23 mouse cellular contexts compared by ENCODE assay signal in the genomic region with DNA sequence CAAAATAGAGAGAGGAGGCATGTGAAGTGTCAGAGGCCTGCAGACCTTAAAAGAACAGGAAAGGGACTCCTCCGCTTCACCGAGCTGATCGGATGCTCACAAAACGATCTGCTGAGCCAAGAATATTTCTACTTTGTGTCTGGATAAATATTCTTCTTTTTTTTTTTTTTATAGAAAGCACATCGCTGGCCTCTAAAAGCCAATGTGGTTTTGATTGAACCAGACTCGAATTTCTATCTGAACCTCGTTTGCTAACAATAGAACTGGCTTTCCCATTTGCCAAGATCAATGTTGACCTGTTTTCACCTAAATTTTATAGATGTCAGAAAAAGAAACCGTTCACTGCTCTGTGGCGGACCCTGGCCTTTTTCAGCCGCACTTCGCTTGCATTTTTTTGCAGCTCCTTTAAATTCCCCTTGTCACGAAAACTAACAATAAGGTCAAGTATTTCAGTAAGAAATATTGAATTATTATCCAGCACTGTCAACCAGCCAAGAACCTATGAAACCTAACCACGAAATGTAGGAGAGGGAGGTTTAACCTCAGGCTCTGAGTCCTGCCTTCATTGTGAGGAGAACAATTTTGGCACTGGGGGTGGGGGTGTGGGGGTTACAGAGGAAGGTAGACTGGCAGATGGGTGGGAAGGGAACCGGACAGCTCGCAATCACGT.
DNase-seq lines count a peak whose midpoint lies in the region; ATAC-seq lines count a peak whose summit lies in the region.
"Had no signal": no experiment of that assay in that cellular context is flagged by ENCODE, and none has a peak within 500 bp of the region (broad histone marks: within the 10 kb centered on the region; RNA-seq: fewer than 3 reads in every experiment).

No protein-coding gene starts in this region.

- H3K4me2 ChIP-seq in embryonic facial prominence, embryonic 12.5 days (replicated peaks): no peak overlapping the region
- H3K4me2 ChIP-seq in embryonic facial prominence, embryonic 13.5 days: no peak overlapping the region
- H3K4me2 ChIP-seq: heart, embryonic 11.5 days; heart, embryonic 15.5 days; hindbrain, embryonic 13.5 days had no signal

- 45% methylated on average over 16 of the region's 16 CpGs for WGBS in embryonic facial prominence, embryonic 12.5 days
- 82% methylated on average over 16 of the region's 16 CpGs for WGBS in embryonic facial prominence, embryonic 10.5 days
- 41% methylated on average over 16 of the region's 16 CpGs for WGBS in embryonic facial prominence, embryonic 13.5 days

- H3K4me3 ChIP-seq in embryonic facial prominence, embryonic 12.5 days: no peak overlapping the region
- no peak overlapping the region for H3K4me3 ChIP-seq in embryonic facial prominence, embryonic 10.5 days
- H3K4me3 ChIP-seq in embryonic facial prominence, embryonic 13.5 days: no peak overlapping the region
- H3K4me3 ChIP-seq: forebrain, embryonic 10.5 days; gastrocnemius, adult 2 months; heart, embryonic 15.5 days; hindbrain, embryonic 13.5 days had no signal

- peak overlapping the region; percentile 73 for H3K27ac ChIP-seq in embryonic facial prominence, embryonic 12.5 days
- H3K27ac ChIP-seq in embryonic facial prominence, embryonic 10.5 days (replicated peaks): no peak overlapping the region
- peak overlapping the region; percentile 56 for H3K27ac ChIP-seq in embryonic facial prominence, embryonic 13.5 days
- H3K27ac ChIP-seq: forebrain, embryonic 10.5 days; gastrocnemius, adult 2 months; heart, embryonic 15.5 days; hindbrain, embryonic 13.5 days; hindbrain, postnatal 0 days had no signal

- ATAC-seq in embryonic facial prominence, embryonic 12.5 days (ENCODE audit: insufficient number of reproducible peaks, insufficient read depth, low FRiP score, low TSS enrichment): no peak
- no peak for ATAC-seq in embryonic facial prominence, embryonic 13.5 days (ENCODE audit: insufficient number of reproducible peaks, insufficient read depth, low FRiP score, low TSS enrichment, low read depth)
- ATAC-seq: forebrain, embryonic 14.5 days; hindbrain, postnatal 0 days had no signal

- no peak for DNase-seq in embryonic facial prominence, embryonic 10.5 days (ENCODE audit: low spot score)
- DNase-seq in 3134 (ENCODE audit: extremely low read depth, insufficient read length, low spot score): peak; percentile 40
- peak; percentile 81 for DNase-seq in fibroblast of lung, adult 2 months (ENCODE audit: low read depth)
- DNase-seq in natural killer cell, adult 2 months (ENCODE audit: low spot score in 2 of 2): no peak
- DNase-seq in urinary bladder, postnatal 4 days (ENCODE audit: low spot score in 2 of 2): no peak
- DNase-seq in left cerebral cortex, adult 18-20 months (ENCODE audit: low spot score in 2 of 2): no peak
- DNase-seq: adrenal gland, adult 8-10 months; cerebellum, adult 11-12 months; cerebellum, adult 9-10 months; cerebellum, postnatal 25 days; gastrocnemius, adult 2 months; gastrocnemius, postnatal 36 days; heart, adult 18-20 months; heart, postnatal 14 days had no signal

- H3K4me1 ChIP-seq in embryonic facial prominence, embryonic 12.5 days: peaks cover 16% of the 10 kb centered on the region
- H3K4me1 ChIP-seq in embryonic facial prominence, embryonic 10.5 days: peaks cover 19% of the 10 kb centered on the region
- H3K4me1 ChIP-seq in embryonic facial prominence, embryonic 13.5 days: peaks cover 23% of the 10 kb centered on the region
- H3K4me1 ChIP-seq: heart, embryonic 15.5 days had no signal

- no peaks in the 10 kb centered on the region for H3K27me3 ChIP-seq in embryonic facial prominence, embryonic 12.5 days
- no peaks in the 10 kb centered on the region for H3K27me3 ChIP-seq in embryonic facial prominence, embryonic 10.5 days (replicated peaks; ENCODE audit: low read depth, poor library complexity, severe bottlenecking)
- peaks cover 3% of the 10 kb centered on the region; the same call in 1 of the 2 replicates for H3K27me3 ChIP-seq in embryonic facial prominence, embryonic 13.5 days
- H3K27me3 ChIP-seq: CH12.LX; heart, embryonic 15.5 days; hindbrain, embryonic 13.5 days had no signal

- no peak overlapping the region for H3K9ac ChIP-seq in embryonic facial prominence, embryonic 12.5 days
- H3K9ac ChIP-seq in embryonic facial prominence, embryonic 13.5 days: no peak overlapping the region
- H3K9ac ChIP-seq: heart, embryonic 15.5 days; hindbrain, embryonic 13.5 days had no signal

- no peaks in the 10 kb centered on the region for H3K9me3 ChIP-seq in embryonic facial prominence, embryonic 12.5 days
- no peaks in the 10 kb centered on the region for H3K9me3 ChIP-seq in embryonic facial prominence, embryonic 10.5 days
- H3K9me3 ChIP-seq in embryonic facial prominence, embryonic 13.5 days: no peaks in the 10 kb centered on the region
- H3K9me3 ChIP-seq: forebrain, embryonic 10.5 days; heart, embryonic 15.5 days; hindbrain, embryonic 13.5 days had no signal

- H3K36me3 ChIP-seq in embryonic facial prominence, embryonic 12.5 days: no peaks in the 10 kb centered on the region
- H3K36me3 ChIP-seq in embryonic facial prominence, embryonic 10.5 days (replicated peaks): no peaks in the 10 kb centered on the region
- H3K36me3 ChIP-seq in embryonic facial prominence, embryonic 13.5 days: no peaks in the 10 kb centered on the region
- H3K36me3 ChIP-seq: forebrain, embryonic 10.5 days; heart, embryonic 15.5 days; hindbrain, embryonic 13.5 days had no signal

Comparison
In these comparisons a context has a peak if more than half of its experiments do, and no peak if none do; other contexts are left out.
1. DNase-seq: peak in 3134 (single experiment) and fibroblast of lung, adult 2 months (single experiment); none in embryonic facial prominence, embryonic 10.5 days (single experiment), natural killer cell, adult 2 months (0 of 2), urinary bladder, postnatal 4 days (0 of 2) and left cerebral cortex, adult 18-20 months (0 of 2).